Mouse (Mus musculus) liver, embryonic 16.5 days (tissue): ENCODE results near the gene 1700024P04Rik. TPM values are rescaled to one million over a fixed set of nuclear protein-coding genes. Genes with fewer than 3 reads are reported as not detected.
A peak's percentile ranks its signal among the peaks of the same experiment; 100 is the strongest.

Experiments
- ATAC-seq: fragments of 200-750 bp; cut with Nextera tagmentation; 2 replicates; pipeline ENCODE4 v1.8.0; 2017; ENCODE audit warnings: low read depth, mild to moderate bottlenecking, moderate number of reproducible peaks, moderate library complexity
- H3K27ac ChIP-seq: fragments of 300-500 bp; sonication (generic); 2 replicates; pipeline ENCODE4 v1.5.1; 2014; ENCODE audit warnings: mild to moderate bottlenecking, low read length
- H3K27me3 ChIP-seq: fragments of 300-500 bp; sonication (generic); 2 replicates; pipeline ENCODE4 v1.6.1; 2014; ENCODE audit warnings: low read depth, low read length, mixed read lengths; ENCODE audit not compliant: control insufficient read depth, insufficient read depth
- H3K36me3 ChIP-seq: fragments of 300-500 bp; sonication (generic); 2 replicates; pipeline ENCODE4 v1.6.1; 2014; ENCODE audit warnings: mild to moderate bottlenecking; ENCODE audit not compliant: control insufficient read depth, insufficient read depth
- H3K4me1 ChIP-seq: fragments of 300-500 bp; sonication (generic); 2 replicates; pipeline ENCODE4 v1.6.1; 2014; ENCODE audit warnings: low read depth, low read length, mixed read lengths; ENCODE audit not compliant: control insufficient read depth
- H3K4me2 ChIP-seq: fragments of 300-500 bp; sonication (generic); 2 replicates; pipeline ENCODE4 v1.6.1; 2014; ENCODE audit warnings: low read depth, low read length, mixed read lengths
- H3K4me3 ChIP-seq: fragments of 300-500 bp; sonication (generic); 2 replicates; pipeline ENCODE4 v1.5.1; 2014; ENCODE audit warnings: low read depth, mild to moderate bottlenecking, low read length
- H3K9ac ChIP-seq: fragments of 300-500 bp; sonication (generic); 2 replicates; pipeline ENCODE4 v1.6.1; 2014; ENCODE audit warnings: low read depth, low read length
- H3K9me3 ChIP-seq: fragments of 300-500 bp; sonication (generic); replicated peaks from 2 replicates; pipeline ENCODE4 v1.6.1; 2016; ENCODE audit warnings: low read length; ENCODE audit not compliant: control insufficient read depth
- WGBS: fragments of 180-500 bp; shearing (Covaris S2); extraction: QIAGEN DNeasy Blood & Tissue Kit; methylation state at CpG from one replicate; pipeline ENCODE4 v1.1.7; 2014; ENCODE audit not compliant: insufficient replicate concordance; 5-methylcytosine and 5-hydroxymethylcytosine counted together
- polyA plus RNA-seq: library from polyadenylated mRNA; unstranded; fragments of >200 nt; fragmentation: Nextera tagmentation; extraction: Ambion mirVana; gene quantifications from 2 replicates; pipeline ENCODE4 v1.2.1, GENCODE M21; 2015

Gene 1700024P04Rik
- polyA plus RNA-seq, 1 experiment from 2014 or later: not detected

GRCm38 (mm10) chr13:98953830-98954229, 30.5 kb downstream of the 1700024P04Rik start:
- Histone ChIP-seq H3K9me3 (no peaks in the 10 kb centered on the region), H3K9ac (no peak overlapping the region), H3K4me1 (0 out of 2 replicates have a peak, but pooled peaks cover 2% of the 10 kb centered on the region), H3K4me2 (no peak overlapping the region), H3K4me3 (no peak overlapping the region), H3K36me3 (no peaks in the 10 kb centered on the region), H3K27ac (no peak overlapping the region), H3K27me3 (no peaks in the 10 kb centered on the region)
- no peak for ATAC-seq
- WGBS: 78% methylated on average over 5 of the region's 5 CpGs

- no peak for ATAC-seq
- Histone ChIP-seq H3K4me1 (peaks cover 2% of the 10 kb centered on the region; the same call in 1 of the 2 replicates), H3K27me3 (no peaks in the 10 kb centered on the region), H3K9me3 (no peaks in the 10 kb centered on the region), H3K4me2 (no peak overlapping the region), H3K36me3 (no peaks in the 10 kb centered on the region), H3K27ac (no peak overlapping the region), H3K9ac (no peak overlapping the region), H3K4me3 (no peak overlapping the region)
- 65% methylated on average over 7 of the region's 7 CpGs for WGBS
Observed at GRCm38 (mm10) chr13:98951951-98952350, 32.4 kb downstream of the 1700024P04Rik start.

DNA sequence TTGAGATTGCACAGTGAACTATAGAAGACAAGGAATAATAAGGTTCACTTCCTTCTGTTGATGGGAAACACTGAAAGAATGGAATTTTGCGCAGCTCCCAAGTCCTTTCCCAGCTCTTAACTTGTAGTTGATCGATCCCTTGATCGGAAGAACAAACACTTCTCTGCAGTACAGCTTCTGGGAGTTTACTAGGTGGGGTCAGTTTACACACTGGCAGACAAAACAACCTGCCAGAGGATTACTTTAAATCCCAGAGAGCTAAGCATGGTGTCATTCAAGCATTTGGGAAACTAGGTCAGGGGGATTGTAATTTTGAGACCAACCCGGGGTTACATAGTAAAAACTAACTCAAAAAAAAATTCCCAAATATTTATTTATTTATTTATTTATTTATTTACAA, 36.2 kb downstream of the 1700024P04Rik start:
- no peaks in the 10 kb centered on the region for H3K36me3 ChIP-seq
- peaks cover 2% of the 10 kb centered on the region for H3K4me1 ChIP-seq
- no peak overlapping the region for H3K4me2 ChIP-seq
- 62% methylated on average over 4 of the region's 4 CpGs for WGBS
- H3K27me3 ChIP-seq: no peaks in the 10 kb centered on the region
- no peak overlapping the region for H3K27ac ChIP-seq
- H3K9ac ChIP-seq: no peak overlapping the region
- H3K4me3 ChIP-seq: no peak overlapping the region
- no peaks in the 10 kb centered on the region for H3K9me3 ChIP-seq
- ATAC-seq: no peak

DNA sequence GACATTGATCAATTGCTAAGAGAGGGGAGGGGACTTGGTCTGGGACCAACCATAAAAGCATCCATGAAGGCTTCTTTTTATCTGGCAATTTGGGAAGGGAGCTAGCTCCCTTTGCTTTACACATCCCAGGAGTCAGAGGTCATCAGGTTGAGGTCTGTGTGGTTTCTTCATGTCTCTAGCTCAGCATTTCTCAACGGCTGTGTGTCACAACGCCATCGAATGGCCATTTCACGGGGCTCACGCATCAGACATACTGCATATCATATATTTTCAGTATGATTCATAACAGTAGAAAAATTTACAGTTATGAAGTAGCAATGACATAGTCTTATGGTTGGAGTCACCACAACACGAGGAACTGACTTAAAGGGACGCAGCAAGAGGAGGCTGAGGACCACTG, 37.9 kb downstream of the 1700024P04Rik start:
- Histone ChIP-seq H3K9me3 (no peaks in the 10 kb centered on the region), H3K36me3 (no peaks in the 10 kb centered on the region), H3K4me1 (peaks cover 6% of the 10 kb centered on the region), H3K27me3 (no peaks in the 10 kb centered on the region), H3K4me2 (no peak overlapping the region), H3K27ac (no peak overlapping the region; the same call in 1 of the 2 replicates), H3K9ac (no peak overlapping the region), H3K4me3 (no peak overlapping the region)
- no peak for ATAC-seq
- 75% methylated on average over 7 of the region's 7 CpGs for WGBS

GRCm38 (mm10) chr13:98945908-98946307, 38.5 kb downstream of the 1700024P04Rik start:
- Histone ChIP-seq H3K9ac (no peak overlapping the region), H3K4me1 (peaks cover 6% of the 10 kb centered on the region), H3K36me3 (no peaks in the 10 kb centered on the region), H3K4me2 (no peak overlapping the region), H3K27ac (no peak overlapping the region), H3K4me3 (no peak overlapping the region), H3K27me3 (no peaks in the 10 kb centered on the region), H3K9me3 (no peaks in the 10 kb centered on the region)
- WGBS: 54% methylated on average over 3 of the region's 3 CpGs
- ATAC-seq: no peak

DNA sequence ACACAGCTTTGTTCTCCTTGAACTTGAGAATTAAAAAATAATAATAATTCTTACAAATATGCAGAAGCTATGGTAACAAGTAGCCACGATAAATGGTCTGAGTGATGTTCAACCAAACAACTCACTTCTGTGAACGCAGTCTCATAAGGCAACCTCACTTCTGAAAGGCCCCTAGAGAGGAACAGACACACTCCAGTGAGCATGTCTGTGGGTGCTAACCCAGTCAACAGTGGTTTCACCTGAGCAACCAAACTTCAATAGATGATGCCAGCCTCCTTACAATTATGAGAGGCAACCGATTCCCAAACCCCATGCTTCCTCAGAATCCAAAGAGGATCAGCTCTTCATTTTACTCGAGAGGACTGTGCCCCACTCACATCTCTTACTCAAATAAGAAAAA, 39.0 kb downstream of the 1700024P04Rik start:
- Histone ChIP-seq H3K9ac (no peak overlapping the region), H3K9me3 (no peaks in the 10 kb centered on the region), H3K4me3 (no peak overlapping the region), H3K4me1 (peaks cover 6% of the 10 kb centered on the region), H3K27me3 (no peaks in the 10 kb centered on the region), H3K4me2 (peak overlapping the region; percentile 56), H3K27ac (no peak overlapping the region), H3K36me3 (no peaks in the 10 kb centered on the region)
- no peak for ATAC-seq
- WGBS: 82% methylated on average over 4 of the region's 4 CpGs

DNA sequence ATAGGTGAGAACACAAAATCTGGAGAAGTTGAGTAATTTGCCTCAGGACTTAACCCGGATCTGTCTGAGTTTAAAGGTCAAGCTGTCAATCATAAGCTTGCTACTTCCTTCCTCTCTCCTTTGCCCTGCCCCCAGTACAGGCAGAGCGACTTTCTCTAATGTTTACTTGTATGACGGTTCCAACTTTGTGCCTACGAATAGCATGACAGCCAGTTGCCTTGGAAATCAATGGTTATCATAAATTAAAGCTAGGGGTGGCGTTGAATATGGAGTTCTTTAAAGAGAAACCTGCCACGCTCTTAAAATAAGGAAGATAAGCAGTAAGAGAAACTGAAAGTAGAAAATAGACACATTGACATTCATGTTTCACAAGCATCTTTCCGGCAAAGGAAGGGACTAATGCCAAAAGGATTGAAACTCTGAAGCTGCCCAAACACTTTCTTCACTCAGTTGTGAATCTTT, 39.7 kb downstream of the 1700024P04Rik start:
- ATAC-seq: peak; percentile 60; the same call in 1 of the 2 replicates
- Histone ChIP-seq H3K36me3 (no peaks in the 10 kb centered on the region), H3K4me2 (peak overlapping the region; percentile 56), H3K4me1 (peaks cover 6% of the 10 kb centered on the region), H3K27ac (peak overlapping the region; percentile 28; the same call in 1 of the 2 replicates), H3K27me3 (no peaks in the 10 kb centered on the region), H3K9ac (peak overlapping the region; percentile 19), H3K9me3 (no peaks in the 10 kb centered on the region), H3K4me3 (peak overlapping the region; percentile 50)
- 10% methylated on average over 7 of the region's 7 CpGs for WGBS

DNA sequence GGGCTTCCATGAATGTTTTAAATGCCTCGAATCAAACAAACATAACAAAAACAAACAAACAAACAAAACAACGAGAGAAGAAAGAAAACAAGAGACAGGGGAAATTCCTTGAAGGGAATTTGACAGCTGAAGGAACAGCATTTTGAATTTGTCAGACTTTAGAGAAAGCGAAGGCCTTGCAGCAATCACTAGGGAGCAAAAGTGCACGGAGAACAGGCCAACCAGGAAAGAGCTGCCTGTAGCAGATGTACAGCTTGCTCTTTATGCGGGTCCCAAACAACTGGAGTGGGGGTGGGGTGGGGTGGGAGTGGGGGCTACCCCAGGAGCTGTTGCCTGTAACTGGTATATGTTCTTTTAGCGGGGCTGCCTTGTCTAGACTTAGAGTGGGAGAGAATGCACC, 42.0 kb downstream of the 1700024P04Rik start:
- WGBS: 45% methylated on average over 6 of the region's 6 CpGs

DNA sequence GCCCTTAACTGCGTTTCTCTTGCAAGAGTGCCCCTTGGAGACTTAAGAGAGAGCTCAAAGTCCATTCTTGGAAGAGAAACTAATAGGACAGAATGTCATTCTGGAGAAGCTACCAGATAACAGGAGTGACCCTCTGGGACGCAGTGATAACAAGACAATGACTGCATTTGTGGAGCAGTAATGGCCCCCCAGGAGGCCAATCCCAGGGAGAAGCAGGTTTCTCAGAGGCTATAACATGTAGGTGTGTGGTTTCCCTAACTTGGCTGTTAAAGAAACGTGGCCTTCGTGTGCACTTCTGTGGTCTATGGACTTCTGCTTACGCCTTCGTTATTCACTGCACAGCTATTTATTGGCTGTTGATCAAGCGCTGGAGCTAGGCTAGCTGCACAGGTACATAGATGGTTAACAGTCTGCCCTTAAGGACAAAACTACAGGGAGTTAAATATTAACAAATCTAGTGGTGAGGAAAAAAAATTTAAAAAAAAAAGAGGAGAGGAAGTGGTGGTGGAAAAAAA, 42.5 kb downstream of the 1700024P04Rik start:
- Histone ChIP-seq H3K4me2 (peak overlapping the region; percentile 11; the same call in 1 of the 2 replicates), H3K27ac (0 out of 2 replicates have a peak overlapping the region, but pooled peaks have one; percentile 50), H3K27me3 (no peaks in the 10 kb centered on the region), H3K9ac (no peak overlapping the region), H3K4me3 (no peak overlapping the region), H3K9me3 (no peaks in the 10 kb centered on the region), H3K4me1 (peaks cover 6% of the 10 kb centered on the region), H3K36me3 (no peaks in the 10 kb centered on the region)
- peak; percentile 67 for ATAC-seq
- WGBS: 33% methylated on average over 7 of the region's 7 CpGs

More for the DNA sequence above, 42.0 kb downstream of the 1700024P04Rik start:
- Histone ChIP-seq H3K9me3 (no peaks in the 10 kb centered on the region), H3K36me3 (no peaks in the 10 kb centered on the region), H3K4me1 (peaks cover 6% of the 10 kb centered on the region), H3K27me3 (no peaks in the 10 kb centered on the region), H3K9ac (no peak overlapping the region), H3K27ac (peak overlapping the region; percentile 56), H3K4me2 (no peak overlapping the region), H3K4me3 (no peak overlapping the region)
- no peak for ATAC-seq
